Mouse (Mus musculus): ENCODE measurements at regions not wholly inside any gene's neighbourhood (a gene's known extent, or its start where the extent isn't known, plus 50 kb on each side); places are given as distances from the start of the nearest gene placed in this dataset.

DNA sequence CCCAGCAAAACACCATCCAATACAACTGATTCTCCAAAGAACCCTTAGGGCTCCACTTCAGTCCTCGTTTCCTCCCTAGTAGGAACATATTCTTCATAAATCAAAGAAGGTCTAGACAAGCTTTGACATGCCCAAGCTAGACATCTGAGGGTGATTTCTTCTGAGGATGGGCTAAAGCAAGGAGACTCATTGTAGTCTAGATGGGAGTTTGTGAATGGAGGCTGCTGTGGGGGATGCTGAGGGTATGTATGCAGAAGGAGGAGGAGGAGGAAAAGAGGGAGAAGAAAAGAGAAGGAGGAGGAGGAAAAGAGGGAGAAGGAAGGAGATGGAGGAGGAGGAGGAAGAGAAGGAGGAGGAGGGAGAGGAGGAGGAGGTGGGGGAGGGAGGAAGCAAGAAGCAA, 178.9 kb downstream of the Foxo1 start:
- Histone ChIP-seq H3K9me3 (replicated peaks; ENCODE audit: control insufficient read depth, low read length) (no peaks in the 10 kb centered on the region; the same call in 1 of the 2 replicates), H3K9ac (ENCODE audit: low read length) (no peak overlapping the region), H3K27me3 (ENCODE audit: control insufficient read depth, insufficient read depth, low read length) (no peaks in the 10 kb centered on the region), H3K4me3 (ENCODE audit: low read length) (no peak overlapping the region), H3K4me2 (ENCODE audit: low read depth, low read length) (no peak overlapping the region), H3K4me1 (ENCODE audit: control insufficient read depth, insufficient read depth, low read length) (no peaks in the 10 kb centered on the region), H3K27ac (ENCODE audit: low read length) (no peak overlapping the region), H3K36me3 (ENCODE audit: control insufficient read depth, insufficient read depth) (no peaks in the 10 kb centered on the region)
- WGBS: 62% methylated on average over 1 of the region's 1 CpGs
- no peak for ATAC-seq (replicated peaks; ENCODE audit: extremely low read depth, insufficient read depth, low FRiP score)

DNA sequence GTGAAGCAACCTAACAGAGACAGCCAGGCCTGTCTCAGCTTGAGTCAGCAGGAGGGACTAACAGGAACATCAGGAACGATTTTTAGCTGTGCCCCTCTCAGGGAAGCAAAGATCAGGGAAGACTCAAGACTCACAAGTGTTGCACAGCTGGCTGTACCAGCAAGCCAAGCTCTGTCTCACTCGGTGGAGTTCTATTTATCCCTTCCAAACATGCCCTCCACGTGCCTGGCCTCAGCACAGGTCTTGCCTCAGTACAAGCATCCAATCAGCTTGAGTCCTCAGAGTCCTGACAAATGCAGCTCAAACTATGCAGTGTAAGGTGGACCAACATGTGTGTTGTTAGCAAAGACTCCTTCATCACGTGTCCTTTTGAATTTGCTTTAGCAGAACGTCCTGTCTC, 178.4 kb downstream of the Foxo1 start:
- H3K9me3 ChIP-seq (replicated peaks; ENCODE audit: control insufficient read depth, low read length): no peaks in the 10 kb centered on the region; the same call in 1 of the 2 replicates
- H3K27ac ChIP-seq (ENCODE audit: low read length): no peak overlapping the region
- H3K4me3 ChIP-seq (ENCODE audit: low read length): no peak overlapping the region
- no peaks in the 10 kb centered on the region for H3K27me3 ChIP-seq (ENCODE audit: control insufficient read depth, insufficient read depth, low read length)
- no peak overlapping the region for H3K9ac ChIP-seq (ENCODE audit: low read length)
- H3K4me2 ChIP-seq (ENCODE audit: low read depth, low read length): no peak overlapping the region
- no peaks in the 10 kb centered on the region for H3K4me1 ChIP-seq (ENCODE audit: control insufficient read depth, insufficient read depth, low read length)
- 65% methylated on average over 5 of the region's 5 CpGs for WGBS
- no peaks in the 10 kb centered on the region for H3K36me3 ChIP-seq (ENCODE audit: control insufficient read depth, insufficient read depth)
- ATAC-seq (replicated peaks; ENCODE audit: extremely low read depth, insufficient read depth, low FRiP score): no peak

DNA sequence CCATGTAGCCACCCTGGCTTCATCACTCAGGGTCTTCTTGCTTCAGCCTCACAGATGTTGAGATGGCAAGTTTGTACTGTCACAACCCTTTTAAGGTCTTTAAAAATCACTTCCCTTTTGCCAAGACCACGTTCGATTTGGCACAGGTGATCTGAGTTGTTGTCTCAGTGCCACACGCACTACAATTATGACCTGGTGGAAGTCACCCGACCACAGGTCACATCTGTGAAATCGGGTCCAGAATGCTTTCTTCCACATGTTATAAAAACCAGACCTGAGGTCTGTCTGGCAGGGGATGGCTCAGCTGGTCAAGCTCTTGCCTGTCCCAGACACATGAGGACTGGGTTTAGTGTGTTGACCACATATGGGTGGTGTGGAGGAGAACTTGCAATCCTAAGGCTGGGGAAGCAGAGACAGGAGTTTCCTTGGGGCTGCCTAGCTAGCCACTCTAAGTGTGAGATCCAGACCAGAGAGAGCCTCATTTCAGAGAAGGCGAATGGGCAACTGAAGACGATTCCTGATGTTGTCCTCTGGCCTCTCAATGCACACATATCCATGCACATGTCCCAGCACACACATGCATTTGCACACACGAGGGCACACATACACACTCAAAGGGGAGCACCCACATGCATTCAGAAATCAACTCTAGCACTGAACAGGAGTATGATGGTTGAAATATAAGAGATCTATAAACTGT, 176.4 kb downstream of the Foxo1 start:
- ATAC-seq (replicated peaks; ENCODE audit: extremely low read depth, insufficient read depth, low FRiP score): no peak
- Histone ChIP-seq H3K36me3 (ENCODE audit: control insufficient read depth, insufficient read depth) (no peaks in the 10 kb centered on the region), H3K9ac (ENCODE audit: low read length) (no peak overlapping the region), H3K4me2 (ENCODE audit: low read depth, low read length) (no peak overlapping the region), H3K4me1 (ENCODE audit: control insufficient read depth, insufficient read depth, low read length) (no peaks in the 10 kb centered on the region), H3K4me3 (ENCODE audit: low read length) (no peak overlapping the region), H3K27ac (ENCODE audit: low read length) (no peak overlapping the region), H3K9me3 (replicated peaks; ENCODE audit: control insufficient read depth, low read length) (no peaks in the 10 kb centered on the region), H3K27me3 (ENCODE audit: control insufficient read depth, insufficient read depth, low read length) (no peaks in the 10 kb centered on the region)
- WGBS: 83% methylated on average over 8 of the region's 8 CpGs

DNA sequence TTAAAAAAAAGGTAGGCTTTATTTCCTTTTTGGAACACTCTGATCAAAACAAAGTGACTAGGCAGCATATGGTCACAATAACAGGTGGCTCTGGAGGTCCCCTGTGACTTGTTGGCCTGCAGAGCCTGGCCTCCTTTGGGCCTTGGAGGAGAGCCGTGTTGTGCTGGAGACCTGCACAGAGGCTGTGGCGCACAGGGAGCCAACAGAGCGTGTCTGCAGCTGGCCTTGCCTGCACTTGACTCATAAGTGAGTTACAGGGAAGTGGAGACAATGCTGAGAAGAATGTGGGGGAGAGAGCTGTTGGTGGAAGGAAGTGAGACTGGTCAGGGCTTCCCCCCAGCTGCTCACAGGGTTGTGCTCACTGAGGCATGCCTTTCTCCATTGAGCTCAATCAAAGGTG, 175.7 kb downstream of the Foxo1 start:
- peak; percentile 73 for ATAC-seq (replicated peaks; ENCODE audit: extremely low read depth, insufficient read depth, low FRiP score)

DNA sequence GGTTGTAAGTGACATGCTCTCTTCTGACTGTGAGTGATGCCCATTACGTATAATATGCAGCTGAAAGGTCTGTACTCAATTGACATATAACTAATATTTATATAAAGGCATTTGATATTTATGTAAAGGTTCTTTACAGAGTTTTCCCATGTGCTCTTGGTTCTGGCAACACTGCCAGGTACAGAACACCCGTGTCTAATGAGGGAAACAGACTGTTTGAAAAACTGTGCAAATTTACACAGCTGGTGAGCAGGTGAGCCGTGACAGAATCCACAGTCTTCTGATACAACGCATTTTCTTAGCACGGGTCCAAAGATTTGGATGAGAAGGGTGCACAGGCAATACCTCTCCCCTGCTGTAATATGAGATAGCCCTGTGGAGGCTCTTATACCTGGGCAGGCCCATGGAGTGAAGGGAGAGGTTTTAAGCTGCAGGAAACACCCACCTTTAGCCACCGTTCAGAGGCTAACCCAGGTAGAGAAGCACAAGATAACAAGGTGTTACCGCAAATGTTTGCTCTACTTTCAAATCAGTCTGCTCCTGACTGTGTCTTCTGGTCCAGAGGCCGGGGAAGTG, 161.0 kb downstream of the Foxo1 start:
- Histone ChIP-seq H3K9me3 (replicated peaks; ENCODE audit: control insufficient read depth, low read length) (no peaks in the 10 kb centered on the region), H3K36me3 (ENCODE audit: control insufficient read depth, insufficient read depth) (no peaks in the 10 kb centered on the region), H3K4me1 (ENCODE audit: control insufficient read depth, insufficient read depth, low read length) (no peaks in the 10 kb centered on the region), H3K4me2 (ENCODE audit: low read depth, low read length) (no peak overlapping the region), H3K4me3 (ENCODE audit: low read length) (no peak overlapping the region), H3K9ac (ENCODE audit: low read length) (no peak overlapping the region), H3K27me3 (ENCODE audit: control insufficient read depth, insufficient read depth, low read length) (no peaks in the 10 kb centered on the region), H3K27ac (ENCODE audit: low read length) (no peak overlapping the region)
- 70% methylated on average over 8 of the region's 8 CpGs for WGBS
- ATAC-seq (replicated peaks; ENCODE audit: extremely low read depth, insufficient read depth, low FRiP score): no peak

More for the DNA sequence above, 175.7 kb downstream of the Foxo1 start:
- Histone ChIP-seq H3K27me3 (ENCODE audit: control insufficient read depth, insufficient read depth, low read length) (no peaks in the 10 kb centered on the region), H3K4me3 (ENCODE audit: low read length) (no peak overlapping the region), H3K4me1 (ENCODE audit: control insufficient read depth, insufficient read depth, low read length) (no peaks in the 10 kb centered on the region), H3K4me2 (ENCODE audit: low read depth, low read length) (no peak overlapping the region), H3K36me3 (ENCODE audit: control insufficient read depth, insufficient read depth) (no peaks in the 10 kb centered on the region), H3K9me3 (replicated peaks; ENCODE audit: control insufficient read depth, low read length) (no peaks in the 10 kb centered on the region), H3K9ac (ENCODE audit: low read length) (no peak overlapping the region), H3K27ac (ENCODE audit: low read length) (0 out of 2 replicates have a peak overlapping the region, but pooled peaks have one; percentile 11)
- WGBS: 32% methylated on average over 3 of the region's 3 CpGs

DNA sequence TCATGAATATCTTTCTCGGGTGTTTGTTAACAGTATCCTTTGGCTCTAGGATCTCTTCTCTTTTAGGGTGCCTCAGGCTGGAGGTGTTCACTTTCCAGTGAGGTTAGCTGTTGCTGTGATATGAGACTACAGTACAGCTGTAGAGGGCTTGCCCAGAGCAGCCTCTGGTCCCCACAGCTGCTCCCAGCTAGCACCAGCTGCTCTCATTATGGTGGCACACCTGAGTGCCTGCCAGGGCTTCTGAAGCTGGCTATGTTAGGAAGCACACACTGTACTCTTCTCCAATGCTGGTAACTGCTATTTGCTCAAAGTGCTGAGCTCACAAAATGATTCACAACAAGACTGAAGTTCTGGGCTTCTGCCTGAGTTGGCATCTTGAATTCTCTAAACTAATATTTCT, 154.7 kb downstream of the Foxo1 start:
- no peak overlapping the region for H3K9ac ChIP-seq (ENCODE audit: low read length)
- 74% methylated on average over 1 of the region's 1 CpGs for WGBS
- no peak overlapping the region for H3K4me2 ChIP-seq (ENCODE audit: low read depth, low read length)
- ATAC-seq (replicated peaks; ENCODE audit: extremely low read depth, insufficient read depth, low FRiP score): no peak
- no peaks in the 10 kb centered on the region for H3K27me3 ChIP-seq (ENCODE audit: control insufficient read depth, insufficient read depth, low read length)
- H3K27ac ChIP-seq (ENCODE audit: low read length): no peak overlapping the region
- no peaks in the 10 kb centered on the region for H3K4me1 ChIP-seq (ENCODE audit: control insufficient read depth, insufficient read depth, low read length)
- H3K9me3 ChIP-seq (replicated peaks; ENCODE audit: control insufficient read depth, low read length): peaks cover 10% of the 10 kb centered on the region
- H3K36me3 ChIP-seq (ENCODE audit: control insufficient read depth, insufficient read depth): no peaks in the 10 kb centered on the region
- H3K4me3 ChIP-seq (ENCODE audit: low read length): no peak overlapping the region

DNA sequence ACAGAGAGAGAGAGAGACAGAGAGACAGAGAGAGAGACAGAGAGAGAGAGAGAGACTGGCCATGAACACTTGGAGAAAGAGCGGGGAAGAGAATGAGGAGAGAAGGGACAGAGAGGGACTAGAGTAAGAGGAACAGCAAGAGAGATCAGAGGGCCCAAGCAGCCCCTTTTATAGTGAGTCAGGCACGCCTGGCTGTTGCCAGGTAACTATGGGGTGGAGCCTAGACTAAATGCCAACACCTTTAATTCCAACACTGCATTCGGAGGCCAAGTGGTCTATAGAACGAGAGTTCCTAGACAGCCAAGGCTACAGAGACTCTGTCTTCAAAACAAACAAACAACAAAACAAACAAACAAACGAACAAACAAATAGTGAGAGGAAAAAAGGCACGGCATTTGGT, 148.1 kb downstream of the Foxo1 start:
- ATAC-seq (replicated peaks; ENCODE audit: extremely low read depth, insufficient read depth, low FRiP score): no peak
- Histone ChIP-seq H3K27ac (ENCODE audit: low read length) (no peak overlapping the region), H3K4me2 (ENCODE audit: low read depth, low read length) (no peak overlapping the region), H3K9me3 (replicated peaks; ENCODE audit: control insufficient read depth, low read length) (no peaks in the 10 kb centered on the region), H3K4me1 (ENCODE audit: control insufficient read depth, insufficient read depth, low read length) (peaks cover 22% of the 10 kb centered on the region), H3K36me3 (ENCODE audit: control insufficient read depth, insufficient read depth) (no peaks in the 10 kb centered on the region), H3K4me3 (ENCODE audit: low read length) (no peak overlapping the region), H3K9ac (ENCODE audit: low read length) (no peak overlapping the region), H3K27me3 (ENCODE audit: control insufficient read depth, insufficient read depth, low read length) (no peaks in the 10 kb centered on the region)
- WGBS: 66% methylated on average over 6 of the region's 6 CpGs

DNA sequence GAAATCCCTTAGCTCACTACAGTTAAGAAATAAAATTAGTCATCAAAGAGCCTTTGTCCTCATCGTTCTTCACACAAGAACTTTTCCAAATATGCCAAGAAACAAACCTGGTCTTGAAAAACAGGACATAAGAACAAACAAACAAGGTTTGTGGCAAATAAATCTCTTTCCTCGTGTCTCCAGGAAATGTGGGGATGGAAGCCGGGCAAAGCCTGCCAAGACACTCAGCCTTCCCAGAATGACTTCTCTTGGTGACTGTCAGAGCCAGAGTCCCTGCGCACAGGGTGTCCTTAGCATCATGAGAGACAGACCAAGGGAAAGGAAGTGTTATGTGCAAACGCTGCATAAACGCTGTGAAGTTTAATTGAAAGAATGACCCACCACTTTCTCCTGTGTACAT, 147.2 kb downstream of the Foxo1 start:
- 33% methylated on average over 6 of the region's 6 CpGs for WGBS
- Histone ChIP-seq H3K9ac (ENCODE audit: low read length) (no peak overlapping the region), H3K4me2 (ENCODE audit: low read depth, low read length) (no peak overlapping the region), H3K27ac (ENCODE audit: low read length) (no peak overlapping the region), H3K36me3 (ENCODE audit: control insufficient read depth, insufficient read depth) (no peaks in the 10 kb centered on the region), H3K4me3 (ENCODE audit: low read length) (no peak overlapping the region), H3K9me3 (replicated peaks; ENCODE audit: control insufficient read depth, low read length) (no peaks in the 10 kb centered on the region), H3K27me3 (ENCODE audit: control insufficient read depth, insufficient read depth, low read length) (no peaks in the 10 kb centered on the region), H3K4me1 (ENCODE audit: control insufficient read depth, insufficient read depth, low read length) (peaks cover 22% of the 10 kb centered on the region)
- no peak for ATAC-seq (replicated peaks; ENCODE audit: extremely low read depth, insufficient read depth, low FRiP score)

DNA sequence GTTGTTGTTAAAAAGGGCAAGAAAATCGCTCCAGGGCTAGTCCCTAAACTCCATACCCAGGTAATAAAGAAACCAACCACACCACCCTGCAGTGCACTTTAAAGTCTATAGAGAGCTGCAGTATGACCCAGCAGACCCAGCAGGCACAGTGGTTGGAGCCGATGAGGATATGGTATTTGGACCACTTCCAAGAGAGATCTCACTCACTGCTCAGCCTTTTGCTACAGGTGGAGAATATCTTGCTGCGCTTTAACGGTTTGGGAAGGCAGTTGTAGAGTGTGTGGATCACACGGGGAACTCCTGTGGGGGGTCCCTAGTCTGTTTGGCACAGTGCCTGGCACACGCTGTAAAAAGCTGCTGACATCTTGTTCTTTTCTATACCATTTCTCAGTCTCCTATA, 145.9 kb downstream of the Foxo1 start:
- H3K36me3 ChIP-seq (ENCODE audit: control insufficient read depth, insufficient read depth): no peaks in the 10 kb centered on the region
- H3K4me1 ChIP-seq (ENCODE audit: control insufficient read depth, insufficient read depth, low read length): peaks cover 26% of the 10 kb centered on the region
- no peak overlapping the region for H3K27ac ChIP-seq (ENCODE audit: low read length)
- H3K4me2 ChIP-seq (ENCODE audit: low read depth, low read length): no peak overlapping the region
- no peaks in the 10 kb centered on the region for H3K9me3 ChIP-seq (replicated peaks; ENCODE audit: control insufficient read depth, low read length)
- H3K27me3 ChIP-seq (ENCODE audit: control insufficient read depth, insufficient read depth, low read length): no peaks in the 10 kb centered on the region
- no peak for ATAC-seq (replicated peaks; ENCODE audit: extremely low read depth, insufficient read depth, low FRiP score)
- no peak overlapping the region for H3K4me3 ChIP-seq (ENCODE audit: low read length)
- 18% methylated on average over 6 of the region's 6 CpGs for WGBS
- no peak overlapping the region for H3K9ac ChIP-seq (ENCODE audit: low read length)

All from heart, embryonic 16.5 days (tissue).